Comparison of ENCODE assay signal across 31 mouse cellular contexts in the genomic region with DNA sequence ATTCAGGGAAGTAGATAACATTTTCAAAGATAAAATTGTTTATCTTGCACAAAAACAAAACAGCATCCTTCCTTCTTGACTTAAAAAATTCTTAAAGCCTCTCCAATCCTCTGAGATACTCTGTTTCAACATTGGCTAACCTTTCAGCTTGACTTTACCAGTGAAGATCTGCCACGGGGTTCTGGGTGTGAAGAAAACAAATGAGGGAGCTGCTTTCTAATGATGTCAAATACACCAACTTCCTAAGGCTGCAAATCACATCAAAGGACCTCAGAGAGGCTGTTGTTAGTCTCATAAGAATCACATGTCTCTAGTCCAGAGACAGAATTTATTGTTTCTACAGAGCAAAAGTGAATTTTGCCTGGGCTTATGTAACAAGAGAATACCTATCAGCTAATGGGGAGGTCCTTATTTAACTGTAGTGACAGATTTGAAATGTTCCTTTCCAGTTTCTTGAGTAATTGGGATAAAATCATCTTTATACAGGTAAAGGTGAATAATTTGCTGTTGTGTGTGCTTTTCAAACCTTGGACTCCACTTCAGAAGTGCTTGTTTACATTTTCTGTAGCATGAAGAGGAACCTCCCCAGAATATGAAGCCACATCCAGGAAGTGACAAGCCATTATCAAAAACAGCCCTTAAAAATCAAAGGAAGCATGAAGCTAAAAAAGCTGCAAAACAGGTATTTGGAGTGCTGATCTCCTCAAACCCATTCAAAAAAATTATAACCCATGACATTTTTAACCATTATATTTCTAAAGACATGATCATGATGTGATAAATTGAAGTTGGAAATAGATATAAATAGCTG. TPM values are rescaled to one million over a fixed set of nuclear protein-coding genes. Genes with fewer than 3 reads are reported as not detected.
A peak's percentile ranks its signal among the peaks of the same experiment; 100 is the strongest.
DNase-seq lines count a peak whose midpoint lies in the region; ATAC-seq and TF ChIP-seq lines count a peak whose summit lies in the region.
"Had no signal": no experiment of that assay in that cellular context is flagged by ENCODE, and none has a peak within 500 bp of the region (broad histone marks: within the 10 kb centered on the region; RNA-seq: fewer than 3 reads in every experiment).

No protein-coding gene starts in this region.

- ATAC-seq in CD4-positive, CD25-positive, alpha-beta regulatory T cell, adult 4 months = peak; percentile 83
- ATAC-seq: forebrain, embryonic 16.5 days; intestine, embryonic 16.5 days; midbrain, embryonic 13.5 days; Patski had no signal

- TF ChIP-seq POLR2A in bone marrow macrophage, adult 2 months (IDR thresholded peaks at IDR 0.05; ENCODE audit: borderline replicate concordance, low read depth, low read length) = no peak

- peak; percentile 29 for DNase-seq in lung, postnatal 25 days (ENCODE audit: low spot score)
- DNase-seq in lung, postnatal 10 days = no peak
- peak; percentile 10 to 12 for DNase-seq in natural killer cell, adult 2 months (ENCODE audit: low spot score in 2 of 2)
- DNase-seq in left cerebral cortex, adult 2 months (ENCODE audit: extremely low spot score in 1 of 2, low spot score in 2 of 2) = no peak
- DNase-seq in heart, postnatal 10 days = no peak
- DNase-seq in urinary bladder, postnatal 25 days (ENCODE audit: low spot score) = no peak
- DNase-seq: adrenal gland, adult 8-10 months; cerebellum, adult 11-12 months; cerebellum, adult 9-11 months; gastrocnemius, adult 2 months; gastrocnemius, postnatal 36 days; heart, adult 2 months; kidney, postnatal 14 days; layer of hippocampus, adult 9-11 months; liver; lung, adult 2 months; lung, postnatal 36 days; right cerebral cortex, postnatal 25 days; thymus, postnatal 14 days had no signal

- H3K4me3 ChIP-seq in bone marrow macrophage, adult 2 months (ENCODE audit: insufficient read depth, low read length) = no peak overlapping the region
- no peak overlapping the region for H3K4me3 ChIP-seq in left cerebral cortex, adult 2 months
- H3K4me3 ChIP-seq: erythroblast, embryonic 14.5 days; gastrocnemius, adult 2 months; heart, adult 2 months; heart, embryonic 12.5 days; hindbrain, embryonic 15.5 days; midbrain, embryonic 13.5 days; neural tube, embryonic 15.5 days; stomach, embryonic 15.5 days had no signal

- H3K4me1 ChIP-seq in bone marrow macrophage, adult 2 months (ENCODE audit: control insufficient read depth, insufficient read depth, low read length) = peaks cover 14% of the 10 kb centered on the region
- H3K4me1 ChIP-seq: heart, embryonic 12.5 days; hindbrain, embryonic 15.5 days; midbrain, embryonic 13.5 days; neural tube, embryonic 15.5 days; stomach, embryonic 15.5 days had no signal

- peak overlapping the region; percentile 27; the same call in 1 of the 2 replicates for H3K27ac ChIP-seq in bone marrow macrophage, adult 2 months (ENCODE audit: insufficient read depth, low read depth, low read length)
- no peak overlapping the region for H3K27ac ChIP-seq in left cerebral cortex, adult 2 months
- H3K27ac ChIP-seq: gastrocnemius, adult 2 months; heart, adult 2 months; hindbrain, embryonic 15.5 days; liver, embryonic 14.5 days; midbrain, embryonic 13.5 days; neural tube, embryonic 15.5 days; stomach, embryonic 15.5 days had no signal

- intact Hi-C loops in left cerebral cortex, adult 2 months (cut with DNase I) = no loop called here
- intact Hi-C loops in heart, postnatal 10 days (cut with DNase I) = no loop called here

- TF ChIP-seq CTCF in bone marrow macrophage, adult 2 months (IDR thresholded peaks at IDR 0.05; ENCODE audit: low read depth, low read length) = no peak
- TF ChIP-seq CTCF in left cerebral cortex, adult 2 months (IDR thresholded peaks at IDR 0.05) = no peak

RNA-seq across cellular contexts. Expression of gene Selenot, which starts 24.2 kb away (rescaled TPM):
- 10 to 100 TPM; 19.7 to 30.3 TPM for polyA plus RNA-seq in CD4-positive, CD25-positive, alpha-beta regulatory T cell, adult 4 months (2017; shearing (Covaris generic))
- 110 and 114 TPM in 2 replicates for polyA plus RNA-seq in bone marrow macrophage, adult 2 months (2012; ENCODE audit: insufficient read depth, insufficient read length, missing spikeins)
- total RNA-seq in left cerebral cortex, adult 2 months (2021) = 100 to 1,000 TPM; 140 to 144 TPM
- 100 to 1,000 TPM; 117 to 118 TPM for total RNA-seq in heart, postnatal 10 days (2021)

RNA-seq across cellular contexts. Expression of gene Serp1, which starts 26.5 kb away (rescaled TPM):
- 10 to 100 TPM; 38.8 to 57.0 TPM for polyA plus RNA-seq in CD4-positive, CD25-positive, alpha-beta regulatory T cell, adult 4 months (2017; shearing (Covaris generic))
- 306 and 329 TPM in 2 replicates for polyA plus RNA-seq in bone marrow macrophage, adult 2 months (2012; ENCODE audit: insufficient read depth, insufficient read length, missing spikeins)
- total RNA-seq in left cerebral cortex, adult 2 months (2021) = 10 to 100 TPM; 20.0 to 21.0 TPM
- 10 to 100 TPM; 20.7 to 21.4 TPM for total RNA-seq in heart, postnatal 10 days (2021)

RNA-seq across cellular contexts. Expression of gene Eif2a, which starts 26.6 kb away (rescaled TPM):
- polyA plus RNA-seq in CD4-positive, CD25-positive, alpha-beta regulatory T cell, adult 4 months (2017; shearing (Covaris generic)) = 10 to 100 TPM; 69.7 to 74.8 TPM
- polyA plus RNA-seq in bone marrow macrophage, adult 2 months (2012; ENCODE audit: insufficient read depth, insufficient read length, missing spikeins) = 102 and 111 TPM in 2 replicates
- 10 to 100 TPM; 40.5 to 43.3 TPM for total RNA-seq in left cerebral cortex, adult 2 months (2021)
- total RNA-seq in heart, postnatal 10 days (2021) = 10 to 100 TPM; 43.5 to 45.8 TPM

Comparison
In these comparisons a context has a peak if more than half of its experiments do, and no peak if none do; other contexts are left out.
1. DNase-seq: peak in lung, postnatal 25 days (single experiment) and natural killer cell, adult 2 months (2 of 2); none in lung, postnatal 10 days (single experiment), left cerebral cortex, adult 2 months (0 of 2), heart, postnatal 10 days (0 of 2) and urinary bladder, postnatal 25 days (single experiment).